Mouse (Mus musculus): ENCODE data around the gene Wwc1. TPM values are rescaled to one million over a fixed set of nuclear protein-coding genes. Genes with fewer than 3 reads are reported as not detected.

The Wwc1 gene
- total and polyA plus RNA-seq, 2 experiments from 2014 or later, result 9.2 to 11.9 TPM

DNA sequence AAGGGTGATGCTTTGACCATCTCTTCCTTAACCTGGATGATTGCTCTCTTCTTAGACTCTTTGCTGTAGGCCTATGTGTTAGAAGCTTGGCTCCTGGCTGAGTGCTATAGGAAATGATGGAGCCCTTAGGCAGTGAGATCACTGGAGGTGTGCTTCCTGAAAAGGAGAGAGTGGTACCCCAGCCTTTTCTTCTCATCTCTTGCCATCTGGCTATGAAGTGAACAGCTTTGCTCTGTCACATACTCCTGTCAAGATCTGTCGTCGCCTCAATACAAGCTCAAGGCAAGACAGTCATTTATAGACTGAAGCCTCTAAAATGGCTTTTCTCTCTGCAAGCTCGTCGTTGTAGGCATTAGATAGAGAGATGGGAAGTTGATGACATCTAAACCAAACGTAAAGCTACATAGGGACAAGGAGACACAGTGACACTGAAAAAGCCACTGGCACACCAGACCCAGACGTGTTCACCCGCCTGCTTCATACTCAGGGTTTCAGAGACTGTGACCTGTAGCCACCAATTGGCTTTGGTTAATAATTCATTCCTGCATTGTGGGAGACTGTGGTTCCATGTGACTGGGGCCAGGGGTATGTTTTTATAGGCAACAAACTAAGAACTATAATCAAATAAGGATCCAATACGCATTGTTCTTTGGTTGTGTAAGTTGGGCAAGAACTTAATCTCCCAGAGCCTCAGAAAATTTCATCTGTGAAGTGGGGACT lies 63.7 kb downstream of the Wwc1 start:
- 85% methylated on average over 8 of the region's 8 CpGs for WGBS
- Histone ChIP-seq H3K4me3 (ENCODE audit: low read depth, low read length) (no peak overlapping the region), H3K36me3 (ENCODE audit: insufficient read depth, low read length) (no peaks in the 10 kb centered on the region), H3K4me2 (ENCODE audit: low read depth, low read length, poor library complexity, severe bottlenecking) (no peak overlapping the region), H3K27ac (ENCODE audit: low read depth, low read length) (no peak overlapping the region), H3K9me3 (ENCODE audit: low read length) (no peaks in the 10 kb centered on the region), H3K9ac (replicated peaks; ENCODE audit: low read length, poor library complexity, severe bottlenecking) (no peak overlapping the region), H3K27me3 (ENCODE audit: insufficient read depth, low read length) (no peaks in the 10 kb centered on the region), H3K4me1 (ENCODE audit: insufficient read depth, low read length) (peaks cover 9% of the 10 kb centered on the region; the same call in 1 of the 2 replicates)
- TF ChIP-seq CTCF (IDR thresholded peaks at IDR 0.05), result no peak
- no peak for ATAC-seq (ENCODE audit: low FRiP score)
- DNase-seq (ENCODE audit: low spot score), result no peak

GRCm38 (mm10) chr11:35915546-35915945 lies 64.8 kb downstream of the Wwc1 start:
- WGBS, result 38% methylated on average over 8 of the region's 8 CpGs
- H3K9ac ChIP-seq (replicated peaks; ENCODE audit: low read length, poor library complexity, severe bottlenecking), result no peak overlapping the region
- no peaks in the 10 kb centered on the region for H3K9me3 ChIP-seq (ENCODE audit: low read length)
- ATAC-seq (ENCODE audit: low FRiP score) (no peak), DNase-seq (ENCODE audit: low spot score) (no peak)
- H3K27me3 ChIP-seq (ENCODE audit: insufficient read depth, low read length), result no peaks in the 10 kb centered on the region
- H3K4me2 ChIP-seq (ENCODE audit: low read depth, low read length, poor library complexity, severe bottlenecking), result no peak overlapping the region
- no peak overlapping the region for H3K4me3 ChIP-seq (ENCODE audit: low read depth, low read length)
- no peak overlapping the region for H3K27ac ChIP-seq (ENCODE audit: low read depth, low read length)
- H3K4me1 ChIP-seq (ENCODE audit: insufficient read depth, low read length), result peaks cover 6% of the 10 kb centered on the region; the same call in 1 of the 2 replicates
- TF ChIP-seq CTCF (IDR thresholded peaks at IDR 0.05), result no peak
- H3K36me3 ChIP-seq (ENCODE audit: insufficient read depth, low read length), result no peaks in the 10 kb centered on the region

GRCm38 (mm10) chr11:35913418-35914044 lies 66.8 kb downstream of the Wwc1 start:
- WGBS, result 62% methylated on average over 6 of the region's 6 CpGs
- Histone ChIP-seq H3K9me3 (ENCODE audit: low read length) (no peaks in the 10 kb centered on the region), H3K27me3 (ENCODE audit: insufficient read depth, low read length) (no peaks in the 10 kb centered on the region), H3K4me1 (ENCODE audit: insufficient read depth, low read length) (peaks cover 6% of the 10 kb centered on the region; the same call in 1 of the 2 replicates), H3K4me3 (ENCODE audit: low read depth, low read length) (no peak overlapping the region), H3K9ac (replicated peaks; ENCODE audit: low read length, poor library complexity, severe bottlenecking) (no peak overlapping the region), H3K4me2 (ENCODE audit: low read depth, low read length, poor library complexity, severe bottlenecking) (no peak overlapping the region), H3K27ac (ENCODE audit: low read depth, low read length) (no peak overlapping the region), H3K36me3 (ENCODE audit: insufficient read depth, low read length) (0 out of 2 replicates have a peak, but pooled peaks cover 2% of the 10 kb centered on the region)
- no peak for TF ChIP-seq CTCF (IDR thresholded peaks at IDR 0.05)
- DNase-seq (ENCODE audit: low spot score), result no peak
- ATAC-seq (ENCODE audit: low FRiP score), result no peak

- no peaks in the 10 kb centered on the region for H3K9me3 ChIP-seq (ENCODE audit: low read length)
- DNase-seq (ENCODE audit: low spot score) (no peak), ATAC-seq (ENCODE audit: low FRiP score) (no peak)
- no peaks in the 10 kb centered on the region for H3K27me3 ChIP-seq (ENCODE audit: insufficient read depth, low read length)
- H3K27ac ChIP-seq (ENCODE audit: low read depth, low read length), result no peak overlapping the region
- H3K9ac ChIP-seq (replicated peaks; ENCODE audit: low read length, poor library complexity, severe bottlenecking), result no peak overlapping the region
- TF ChIP-seq CTCF (IDR thresholded peaks at IDR 0.05), result no peak
- H3K4me1 ChIP-seq (ENCODE audit: insufficient read depth, low read length), result no peaks in the 10 kb centered on the region
- H3K36me3 ChIP-seq (ENCODE audit: insufficient read depth, low read length), result 0 out of 2 replicates have a peak, but pooled peaks cover 2% of the 10 kb centered on the region
- H3K4me2 ChIP-seq (ENCODE audit: low read depth, low read length, poor library complexity, severe bottlenecking), result no peak overlapping the region
- no peak overlapping the region for H3K4me3 ChIP-seq (ENCODE audit: low read depth, low read length)
- WGBS, result 80% methylated on average over 7 of the region's 7 CpGs
These were observed 75.3 kb downstream of the Wwc1 start for GRCm38 (mm10) chr11:35904955-35905550.

DNA sequence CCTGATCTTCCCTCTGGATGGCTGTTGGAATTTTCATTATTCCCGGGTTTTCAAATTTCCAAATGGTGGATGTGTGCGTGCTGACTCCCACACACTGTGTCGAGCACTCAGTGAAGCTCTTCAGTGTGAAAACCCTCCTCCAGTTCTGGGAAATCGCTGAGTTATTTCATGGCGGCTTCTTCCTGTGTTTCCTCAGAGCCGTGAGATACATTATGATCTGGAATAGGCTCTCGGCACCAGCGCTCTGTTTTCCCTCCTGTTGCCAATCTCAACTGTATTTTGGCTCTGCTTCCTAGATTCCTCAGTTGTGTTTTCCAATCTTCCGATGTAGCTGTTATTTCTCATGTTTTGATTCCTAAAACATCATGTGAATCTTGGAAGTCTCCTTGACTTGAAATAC lies 77.2 kb downstream of the Wwc1 start:
- no peak overlapping the region for H3K4me2 ChIP-seq (ENCODE audit: low read depth, low read length, poor library complexity, severe bottlenecking)
- no peaks in the 10 kb centered on the region for H3K9me3 ChIP-seq (ENCODE audit: low read length)
- no peaks in the 10 kb centered on the region for H3K4me1 ChIP-seq (ENCODE audit: insufficient read depth, low read length)
- no peak for TF ChIP-seq CTCF (IDR thresholded peaks at IDR 0.05)
- H3K27ac ChIP-seq (ENCODE audit: low read depth, low read length), result no peak overlapping the region
- 88% methylated on average over 9 of the region's 9 CpGs for WGBS
- DNase-seq (ENCODE audit: low spot score) (no peak), ATAC-seq (ENCODE audit: low FRiP score) (no peak)
- H3K4me3 ChIP-seq (ENCODE audit: low read depth, low read length), result no peak overlapping the region
- no peak overlapping the region for H3K9ac ChIP-seq (replicated peaks; ENCODE audit: low read length, poor library complexity, severe bottlenecking)
- no peaks in the 10 kb centered on the region for H3K36me3 ChIP-seq (ENCODE audit: insufficient read depth, low read length)
- no peaks in the 10 kb centered on the region for H3K27me3 ChIP-seq (ENCODE audit: insufficient read depth, low read length)

DNA sequence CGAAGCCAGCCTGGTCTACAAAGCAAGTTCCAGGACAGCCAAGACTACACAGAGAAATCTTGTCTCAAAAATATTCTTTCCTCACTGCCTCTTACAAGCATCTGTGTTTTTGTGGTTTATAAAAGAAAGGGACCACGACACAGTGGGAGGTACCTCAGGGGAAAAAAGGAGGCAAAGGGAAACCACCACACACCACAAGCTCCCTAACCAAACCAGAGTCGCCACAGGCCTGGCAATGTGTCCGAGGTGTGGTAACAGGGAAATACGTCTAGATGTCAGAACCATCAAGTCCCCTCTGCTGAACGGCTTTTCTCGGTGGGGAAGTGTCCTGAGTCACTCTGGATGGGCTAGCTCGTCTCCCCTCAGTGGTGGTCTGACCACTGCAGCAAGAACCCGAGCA lies 80.4 kb downstream of the Wwc1 start:
- TF ChIP-seq CTCF (IDR thresholded peaks at IDR 0.05), result no peak
- no peak overlapping the region for H3K4me3 ChIP-seq (ENCODE audit: low read depth, low read length)
- no peaks in the 10 kb centered on the region for H3K36me3 ChIP-seq (ENCODE audit: insufficient read depth, low read length)
- H3K27ac ChIP-seq (ENCODE audit: low read depth, low read length), result no peak overlapping the region
- DNase-seq (ENCODE audit: low spot score) (no peak), ATAC-seq (ENCODE audit: low FRiP score) (no peak)
- 63% methylated on average over 9 of the region's 9 CpGs for WGBS
- H3K9me3 ChIP-seq (ENCODE audit: low read length), result no peaks in the 10 kb centered on the region
- H3K4me1 ChIP-seq (ENCODE audit: insufficient read depth, low read length), result no peaks in the 10 kb centered on the region
- H3K9ac ChIP-seq (replicated peaks; ENCODE audit: low read length, poor library complexity, severe bottlenecking), result no peak overlapping the region
- H3K27me3 ChIP-seq (ENCODE audit: insufficient read depth, low read length), result no peaks in the 10 kb centered on the region
- H3K4me2 ChIP-seq (ENCODE audit: low read depth, low read length, poor library complexity, severe bottlenecking), result no peak overlapping the region
